Mouse (Mus musculus) intestine, embryonic 15.5 days (tissue): ENCODE measurements around the gene Ano1. TPM values are rescaled to one million over a fixed set of nuclear protein-coding genes. Genes with fewer than 3 reads are reported as not detected.
A peak's percentile ranks its signal among the peaks of the same experiment; 100 is the strongest.

Source experiments
- ATAC-seq: fragments of 200-750 bp; cut with Nextera tagmentation; 2 replicates; pipeline ENCODE4 v1.8.0; 2017; ENCODE audit warnings: moderate TSS enrichment, moderate library complexity
- H3K27ac ChIP-seq: fragments of 300-500 bp; sonication (generic); 2 replicates; pipeline ENCODE4 v1.5.1; 2015; ENCODE audit warnings: mild to moderate bottlenecking, inconsistent platforms
- H3K27me3 ChIP-seq: fragments of 300-500 bp; sonication (generic); replicated peaks from 2 replicates; pipeline ENCODE4 v1.6.1; 2015; ENCODE audit warnings: inconsistent platforms
- H3K36me3 ChIP-seq: fragments of 300-500 bp; sonication (generic); 2 replicates; pipeline ENCODE4 v1.6.1; 2015; ENCODE audit warnings: inconsistent platforms
- H3K4me1 ChIP-seq: fragments of 300-500 bp; sonication (generic); replicated peaks from 2 replicates; pipeline ENCODE4 v1.6.1; 2015; ENCODE audit warnings: inconsistent platforms
- H3K4me2 ChIP-seq: fragments of 300-500 bp; sonication (generic); replicated peaks from 2 replicates; pipeline ENCODE4 v1.6.1; 2015; ENCODE audit warnings: mild to moderate bottlenecking, inconsistent platforms
- H3K4me3 ChIP-seq: fragments of 300-500 bp; sonication (generic); replicated peaks from 2 replicates; pipeline ENCODE4 v1.5.1; 2015; ENCODE audit warnings: inconsistent platforms
- H3K9ac ChIP-seq: fragments of 300-500 bp; sonication (generic); 2 replicates; pipeline ENCODE4 v1.6.1; 2015; ENCODE audit warnings: inconsistent platforms
- H3K9me3 ChIP-seq: fragments of 300-500 bp; sonication (generic); 2 replicates; pipeline ENCODE4 v1.6.1; 2016; ENCODE audit warnings: inconsistent platforms
- WGBS: fragments of 180-500 bp; shearing (Covaris S2); methylation state at CpG from one replicate; pipeline ENCODE4 v1.1.7; 2015; 5-methylcytosine and 5-hydroxymethylcytosine counted together
- polyA plus RNA-seq: library from polyadenylated mRNA; unstranded; fragments of >200 nt; fragmentation: Nextera tagmentation; extraction: Ambion mirVana; gene quantifications from 2 replicates; pipeline ENCODE4 v1.2.1, GENCODE M21; 2015

Ano1 gene
- polyA plus RNA-seq, 1 experiment from 2014 or later = 27.8 TPM

DNA sequence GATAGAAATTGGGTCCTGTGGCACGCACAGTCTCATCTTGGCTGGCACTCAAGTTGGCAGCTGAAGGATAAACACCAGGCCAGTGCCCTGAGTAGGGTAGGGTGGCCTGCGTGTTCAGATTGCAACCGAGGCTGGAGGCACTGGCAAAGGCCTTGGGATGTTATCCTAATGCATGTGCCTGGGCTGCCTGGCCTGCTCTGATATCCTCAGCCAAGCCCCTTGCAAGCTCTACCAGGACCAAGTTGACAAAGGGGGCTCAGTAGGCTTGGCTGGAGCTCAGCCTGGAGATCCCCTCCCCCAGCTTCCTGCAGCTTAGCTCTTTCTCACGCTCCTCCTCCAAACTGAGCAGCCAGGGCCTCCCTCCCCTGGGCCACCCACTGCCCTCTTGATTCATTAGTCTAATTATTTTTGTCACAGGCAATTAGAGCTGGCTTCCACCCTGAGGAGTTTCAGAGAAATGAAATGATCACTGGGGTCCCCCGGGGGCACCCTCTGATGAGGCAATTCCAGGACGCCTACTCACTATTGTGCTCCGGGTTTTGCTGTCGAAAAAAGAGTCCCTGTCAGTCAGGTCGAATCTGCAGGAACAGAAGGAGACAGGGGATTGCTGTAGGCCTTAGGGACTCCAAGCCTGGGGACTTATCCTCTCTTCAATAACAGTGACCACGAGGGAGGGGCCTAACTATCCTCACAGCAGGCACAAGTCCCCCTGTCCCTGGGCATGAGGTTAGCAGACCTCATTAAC, 97.9 kb downstream of the Ano1 start:
- Histone ChIP-seq H3K27ac (peak overlapping the region; percentile 6; the same call in 1 of the 2 replicates), H3K36me3 (no peaks in the 10 kb centered on the region), H3K9me3 (no peaks in the 10 kb centered on the region), H3K4me2 (no peak overlapping the region), H3K27me3 (no peaks in the 10 kb centered on the region), H3K9ac (0 out of 2 replicates have a peak overlapping the region, but pooled peaks have one; percentile 8), H3K4me1 (peaks cover 9% of the 10 kb centered on the region), H3K4me3 (no peak overlapping the region)
- 35% methylated on average over 10 of the region's 10 CpGs for WGBS
- peak; percentile 82 for ATAC-seq

DNA sequence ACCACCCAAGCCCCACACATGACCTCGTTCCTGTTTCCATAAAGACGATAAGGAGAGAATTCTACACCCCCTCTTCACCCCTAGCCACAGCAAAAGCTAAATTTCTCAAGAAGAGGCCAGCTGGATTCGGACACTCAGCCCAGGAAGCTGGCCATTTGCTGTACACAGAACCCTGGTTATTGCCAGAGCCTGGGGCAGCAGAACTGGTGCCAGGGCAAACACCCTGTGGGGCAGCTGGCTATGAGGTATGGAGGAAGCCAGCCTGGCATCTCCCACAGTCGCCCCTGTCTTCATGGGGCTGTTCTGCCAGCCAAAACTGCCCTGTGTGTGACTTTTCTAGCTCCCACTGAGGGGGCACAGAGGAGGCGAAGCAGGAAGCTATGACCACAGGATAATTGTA, 104.2 kb downstream of the Ano1 start:
- no peak for ATAC-seq
- no peaks in the 10 kb centered on the region for H3K36me3 ChIP-seq
- no peak overlapping the region for H3K9ac ChIP-seq

DNA sequence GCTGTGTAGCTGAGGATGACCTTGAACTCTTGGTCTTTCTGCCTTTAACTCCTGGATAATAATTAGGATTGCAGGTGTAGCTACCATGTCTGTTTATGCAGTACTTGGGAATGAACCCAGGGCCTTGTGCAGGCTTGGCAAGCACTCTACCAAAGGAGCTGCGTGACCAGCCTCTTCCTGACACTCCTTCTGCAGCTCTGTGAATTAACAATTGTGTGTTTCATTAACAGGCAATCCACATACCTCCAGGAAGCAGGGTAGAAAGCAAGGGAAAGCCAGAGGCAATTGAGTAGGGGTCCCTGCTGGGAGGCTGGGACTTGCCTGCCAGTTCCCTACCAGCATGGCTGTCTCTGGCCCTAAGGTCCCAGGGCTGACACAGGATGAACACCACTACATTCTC, 111.0 kb downstream of the Ano1 start:
- Histone ChIP-seq H3K9me3 (no peaks in the 10 kb centered on the region), H3K4me3 (no peak overlapping the region), H3K4me2 (no peak overlapping the region), H3K9ac (no peak overlapping the region), H3K36me3 (no peaks in the 10 kb centered on the region), H3K4me1 (0 out of 2 replicates have a peak, but pooled peaks cover 3% of the 10 kb centered on the region), H3K27me3 (no peaks in the 10 kb centered on the region), H3K27ac (no peak overlapping the region)
- WGBS = 83% methylated on average over 1 of the region's 1 CpGs
- ATAC-seq = no peak

More for the DNA sequence above, 104.2 kb downstream of the Ano1 start:
- Histone ChIP-seq H3K27me3 (no peaks in the 10 kb centered on the region), H3K4me3 (no peak overlapping the region), H3K4me1 (no peaks in the 10 kb centered on the region), H3K9me3 (no peaks in the 10 kb centered on the region), H3K4me2 (no peak overlapping the region), H3K27ac (no peak overlapping the region)
- WGBS = 73% methylated on average over 5 of the region's 5 CpGs

DNA sequence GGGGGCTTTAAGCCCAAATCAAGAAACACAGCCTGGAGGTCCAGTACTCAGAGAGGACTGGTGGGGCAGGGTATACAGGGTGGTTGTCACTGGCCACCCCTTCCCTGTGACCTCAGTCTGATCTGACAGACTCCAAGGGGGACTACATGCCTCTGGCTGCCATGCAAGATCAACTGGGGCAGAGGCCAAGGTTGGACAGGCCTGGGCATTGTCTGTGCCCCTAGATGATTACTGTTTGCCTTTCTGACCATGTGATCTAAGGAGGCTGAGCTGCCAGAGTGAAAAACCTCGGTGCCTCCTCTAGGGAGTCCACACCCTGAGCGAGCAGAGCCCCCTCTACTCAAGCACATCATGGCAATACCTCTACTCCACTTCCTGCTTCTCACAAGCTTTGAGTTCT, 115.8 kb downstream of the Ano1 start:
- no peak overlapping the region for H3K27ac ChIP-seq
- H3K9me3 ChIP-seq = no peaks in the 10 kb centered on the region
- ATAC-seq = peak; percentile 47; the same call in 1 of the 2 replicates
- WGBS = 27% methylated on average over 2 of the region's 2 CpGs
- no peaks in the 10 kb centered on the region for H3K36me3 ChIP-seq
- H3K9ac ChIP-seq = no peak overlapping the region
- H3K4me1 ChIP-seq = peaks cover 6% of the 10 kb centered on the region; the same call in 1 of the 2 replicates
- no peak overlapping the region for H3K4me2 ChIP-seq
- H3K27me3 ChIP-seq = no peaks in the 10 kb centered on the region
- no peak overlapping the region for H3K4me3 ChIP-seq

DNA sequence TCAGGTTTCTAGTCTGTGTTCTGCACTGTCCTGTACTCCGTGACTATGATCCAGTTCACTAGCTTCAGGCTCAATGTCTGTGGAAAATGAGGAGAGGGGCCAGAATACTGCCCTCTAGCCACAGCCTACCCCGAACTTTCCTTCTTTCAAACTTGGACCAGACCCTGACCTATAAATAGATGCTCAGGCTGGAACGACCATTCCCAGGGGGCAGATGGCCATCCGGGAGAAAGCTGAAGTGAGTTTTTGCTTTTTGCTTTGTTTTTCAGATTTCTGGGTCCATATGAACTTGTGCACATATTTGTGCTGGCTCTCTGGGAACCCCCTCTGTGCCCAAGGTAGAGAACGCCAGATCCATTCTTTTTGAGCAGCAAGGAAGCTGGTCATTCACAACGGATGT, 116.9 kb downstream of the Ano1 start:
- Histone ChIP-seq H3K4me3 (no peak overlapping the region), H3K4me1 (peaks cover 6% of the 10 kb centered on the region; the same call in 1 of the 2 replicates), H3K9ac (no peak overlapping the region), H3K36me3 (no peaks in the 10 kb centered on the region; the same call in 1 of the 2 replicates), H3K27ac (no peak overlapping the region), H3K27me3 (no peaks in the 10 kb centered on the region), H3K4me2 (no peak overlapping the region), H3K9me3 (no peaks in the 10 kb centered on the region)
- peak; percentile 22 for ATAC-seq
- 78% methylated on average over 6 of the region's 6 CpGs for WGBS

DNA sequence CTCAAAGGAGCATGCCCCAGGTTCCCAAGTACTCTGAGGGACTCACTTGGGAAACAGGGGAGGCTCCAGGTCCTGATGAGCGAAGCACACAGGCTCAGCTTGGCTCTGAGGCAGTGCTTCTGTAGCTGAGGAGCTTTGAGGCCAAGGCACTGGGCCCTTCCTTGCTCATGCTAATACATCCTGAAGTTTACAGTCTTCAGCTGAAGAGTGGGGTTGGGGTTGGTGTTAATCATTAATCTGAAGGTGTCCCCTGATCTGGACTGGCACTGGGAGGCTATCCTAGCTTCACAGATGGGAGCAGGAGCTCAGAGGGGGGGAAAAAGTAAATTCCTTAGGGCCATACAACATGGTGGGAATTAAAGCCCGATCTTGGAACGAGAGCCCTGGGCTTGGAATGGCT, 117.3 kb downstream of the Ano1 start:
- Histone ChIP-seq H3K4me1 (peaks cover 6% of the 10 kb centered on the region; the same call in 1 of the 2 replicates), H3K27me3 (no peaks in the 10 kb centered on the region), H3K36me3 (no peaks in the 10 kb centered on the region; the same call in 1 of the 2 replicates), H3K9me3 (no peaks in the 10 kb centered on the region), H3K4me3 (no peak overlapping the region), H3K27ac (no peak overlapping the region), H3K9ac (no peak overlapping the region), H3K4me2 (no peak overlapping the region)
- WGBS = 82% methylated on average over 3 of the region's 3 CpGs
- peak; percentile 79 for ATAC-seq

DNA sequence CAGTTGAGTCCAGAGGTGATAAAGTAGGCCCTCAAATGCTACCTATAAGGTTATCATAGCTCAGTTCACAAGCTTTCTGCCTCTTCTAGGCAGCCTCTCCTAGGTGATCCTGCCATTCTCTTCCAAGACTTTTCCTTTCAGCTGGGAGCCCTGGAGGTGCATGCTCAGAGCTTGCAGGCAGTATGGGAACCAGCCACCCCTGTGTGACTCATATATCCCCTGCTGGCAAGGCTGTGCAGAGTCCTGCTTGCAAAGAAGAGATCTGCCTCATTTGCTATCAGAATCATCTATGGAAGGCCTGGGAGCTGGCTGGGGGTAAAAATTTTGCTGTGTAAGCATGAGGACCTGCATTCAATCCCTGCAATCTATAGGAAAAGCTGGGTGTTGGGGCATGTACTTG, 119.5 kb downstream of the Ano1 start:
- H3K4me1 ChIP-seq = peaks cover 11% of the 10 kb centered on the region; the same call in 1 of the 2 replicates
- no peak overlapping the region for H3K27ac ChIP-seq
- no peak overlapping the region for H3K4me3 ChIP-seq
- ATAC-seq = no peak
- no peak overlapping the region for H3K9ac ChIP-seq
- H3K27me3 ChIP-seq = no peaks in the 10 kb centered on the region
- no peak overlapping the region for H3K4me2 ChIP-seq
- no peaks in the 10 kb centered on the region for H3K9me3 ChIP-seq
- H3K36me3 ChIP-seq = no peaks in the 10 kb centered on the region; the same call in 1 of the 2 replicates

DNA sequence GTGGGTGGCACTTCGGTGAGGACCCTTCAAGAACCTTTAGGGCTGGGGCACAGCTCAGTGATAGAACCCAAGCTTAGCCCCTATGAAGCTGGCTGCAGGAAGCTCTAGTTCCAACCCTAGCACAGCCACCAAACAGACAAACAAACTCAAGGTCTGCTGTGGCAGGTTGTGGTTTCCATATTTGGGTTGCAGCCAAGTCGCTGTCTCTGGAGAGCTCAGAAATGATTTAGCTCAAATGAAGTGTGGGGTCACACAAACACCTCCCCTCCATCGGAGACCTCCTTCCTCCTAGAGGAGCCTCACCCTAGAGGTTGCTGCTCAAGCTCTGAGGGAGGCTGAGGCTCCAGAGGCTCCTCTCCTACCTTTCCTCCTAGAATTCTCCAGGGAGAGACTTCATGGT, 121.2 kb downstream of the Ano1 start:
- H3K9ac ChIP-seq = no peak overlapping the region
- H3K27ac ChIP-seq = no peak overlapping the region
- no peak for ATAC-seq
- H3K36me3 ChIP-seq = no peaks in the 10 kb centered on the region; the same call in 1 of the 2 replicates
- H3K9me3 ChIP-seq = no peaks in the 10 kb centered on the region
- peaks cover 8% of the 10 kb centered on the region; the same call in 1 of the 2 replicates for H3K4me1 ChIP-seq
- no peak overlapping the region for H3K4me2 ChIP-seq
- 74% methylated on average over 3 of the region's 3 CpGs for WGBS
- H3K27me3 ChIP-seq = no peaks in the 10 kb centered on the region
- no peak overlapping the region for H3K4me3 ChIP-seq

DNA sequence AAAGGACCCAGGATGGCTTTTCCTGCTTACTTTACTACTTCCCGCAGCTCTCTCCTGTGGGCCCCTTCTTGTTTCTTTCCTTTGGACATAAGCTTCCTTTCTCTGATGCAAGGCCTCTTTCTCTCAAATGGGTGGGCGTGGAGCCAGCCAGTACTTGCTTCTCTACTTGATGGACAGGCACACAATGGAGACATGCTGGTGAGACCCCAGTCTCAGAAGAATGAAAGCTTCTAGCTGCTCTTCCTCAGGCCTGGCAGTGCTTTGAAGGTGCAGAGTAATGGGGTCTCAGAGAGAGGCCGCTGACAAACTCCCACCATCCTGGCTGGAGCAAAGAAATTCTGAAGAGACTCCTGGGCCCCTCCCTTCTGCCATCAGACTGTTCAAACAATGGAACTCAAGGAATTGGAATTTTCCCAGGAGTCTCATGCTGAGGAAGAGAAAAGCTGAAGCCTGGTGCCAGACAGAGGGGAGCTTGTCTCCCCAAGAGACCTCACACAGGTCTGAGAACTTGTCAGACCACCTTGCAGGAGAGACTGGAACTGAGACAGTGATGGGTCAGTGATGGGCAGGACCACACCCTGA, 123.3 kb downstream of the Ano1 start:
- Histone ChIP-seq H3K4me3 (no peak overlapping the region), H3K4me2 (no peak overlapping the region), H3K27ac (peak overlapping the region; percentile 29; the same call in 1 of the 2 replicates), H3K36me3 (no peaks in the 10 kb centered on the region; the same call in 1 of the 2 replicates), H3K9me3 (no peaks in the 10 kb centered on the region), H3K4me1 (peaks cover 4% of the 10 kb centered on the region; the same call in 1 of the 2 replicates), H3K27me3 (no peaks in the 10 kb centered on the region), H3K9ac (no peak overlapping the region)
- WGBS = 31% methylated on average over 3 of the region's 3 CpGs
- ATAC-seq = no peak

DNA sequence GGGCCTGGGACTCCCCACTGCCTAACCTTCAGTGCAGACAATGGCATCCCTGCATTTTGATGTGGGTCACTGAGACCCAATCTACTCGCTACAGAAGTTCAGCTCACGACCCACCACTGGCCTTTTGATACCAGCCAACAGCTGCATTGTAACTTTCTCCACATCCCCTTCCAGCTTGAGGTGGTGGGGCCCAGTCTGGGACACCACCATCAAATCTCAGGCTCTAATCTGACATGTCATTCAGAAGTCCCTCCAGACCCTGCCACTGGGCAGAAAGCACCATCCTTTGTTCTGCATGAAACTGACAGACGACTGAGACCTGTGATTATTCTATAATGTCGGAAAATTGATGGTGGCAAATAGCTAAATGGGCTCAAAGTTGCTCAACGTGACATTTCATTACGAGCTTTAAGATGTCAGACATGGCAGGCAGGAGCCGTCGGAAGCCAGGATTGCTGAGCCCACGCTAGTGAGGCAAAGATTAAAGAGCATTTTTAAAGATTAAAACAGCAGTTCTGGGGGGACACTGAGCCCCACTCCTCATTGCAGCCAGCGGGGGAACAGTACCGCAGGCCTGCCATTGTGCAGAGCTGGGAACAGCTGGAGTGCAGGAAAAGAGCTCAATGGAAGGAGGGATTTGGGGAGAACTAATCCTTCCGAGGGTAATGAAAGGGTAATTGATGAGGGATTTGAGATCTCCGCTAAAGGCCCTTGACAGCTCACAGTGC, 124.0 kb downstream of the Ano1 start:
- 0 out of 2 replicates have a peak overlapping the region, but pooled peaks have one; percentile 29 for H3K27ac ChIP-seq
- no peaks in the 10 kb centered on the region for H3K9me3 ChIP-seq
- peaks cover 1% of the 10 kb centered on the region for H3K36me3 ChIP-seq
- no peak overlapping the region for H3K4me2 ChIP-seq
- no peak overlapping the region for H3K4me3 ChIP-seq
- no peak for ATAC-seq
- H3K4me1 ChIP-seq = peaks cover 4% of the 10 kb centered on the region; the same call in 1 of the 2 replicates
- no peak overlapping the region for H3K9ac ChIP-seq
- WGBS = 55% methylated on average over 13 of the region's 13 CpGs
- no peaks in the 10 kb centered on the region for H3K27me3 ChIP-seq

DNA sequence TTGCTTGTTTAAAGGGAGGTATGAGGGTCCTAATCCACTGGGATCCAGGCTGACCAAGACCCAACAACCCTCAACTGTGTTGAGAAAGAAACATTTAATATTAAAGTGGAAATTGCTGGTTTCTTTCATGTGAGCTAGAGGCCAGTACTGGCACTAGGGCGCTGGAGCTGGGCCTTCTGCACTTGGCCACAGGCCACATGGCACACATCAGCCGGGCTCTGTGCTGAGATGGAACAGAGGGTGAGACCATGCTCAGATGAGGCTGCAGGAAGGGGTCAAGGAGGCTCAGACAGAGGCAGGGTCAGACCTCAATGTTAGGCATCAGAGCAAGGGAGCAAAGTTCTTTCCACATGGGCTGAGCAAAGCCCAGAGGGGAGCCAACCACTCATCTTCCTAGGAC, 125.7 kb downstream of the Ano1 start:
- no peaks in the 10 kb centered on the region for H3K9me3 ChIP-seq
- H3K4me3 ChIP-seq = no peak overlapping the region
- no peak overlapping the region for H3K9ac ChIP-seq
- no peak overlapping the region for H3K4me2 ChIP-seq
- no peaks in the 10 kb centered on the region for H3K27me3 ChIP-seq
- no peak overlapping the region for H3K27ac ChIP-seq
- H3K4me1 ChIP-seq = peaks cover 4% of the 10 kb centered on the region; the same call in 1 of the 2 replicates
- peaks cover 6% of the 10 kb centered on the region for H3K36me3 ChIP-seq
- 92% methylated on average over 2 of the region's 2 CpGs for WGBS
- no peak for ATAC-seq
